Mouse (Mus musculus): ENCODE measurements around the gene Ripor2. TPM values are rescaled to one million over a fixed set of nuclear protein-coding genes. Genes with fewer than 3 reads are reported as not detected.

Ripor2 gene
- polyA plus RNA-seq, 1 experiment from 2014 or later = 7.1 TPM

DNA sequence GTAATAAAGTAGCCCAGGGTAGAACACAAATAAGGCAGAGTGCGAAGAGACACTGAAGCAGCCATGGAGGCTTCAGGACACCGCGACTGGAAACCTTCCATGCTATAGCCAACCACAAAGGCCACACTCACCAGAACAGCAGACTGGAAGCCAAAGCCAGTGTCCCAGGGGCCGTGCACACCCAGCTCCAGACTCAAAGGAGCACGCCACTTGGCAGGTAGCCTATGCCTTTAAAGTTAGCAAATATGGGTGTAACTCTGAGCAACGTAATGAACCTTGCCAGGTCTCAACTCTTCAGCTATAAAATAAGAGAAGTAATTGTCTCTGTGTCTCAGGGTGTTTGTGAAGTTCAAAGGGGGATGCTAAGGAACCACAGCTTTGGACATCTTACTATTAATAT is 2.9 kb downstream of the Ripor2 start:
- Histone ChIP-seq H3K36me3 (no peaks in the 10 kb centered on the region), H3K4me2 (no peak overlapping the region), H3K27me3 (no peaks in the 10 kb centered on the region), H3K27ac (no peak overlapping the region), H3K9me3 (no peaks in the 10 kb centered on the region), H3K4me1 (no peaks in the 10 kb centered on the region), H3K4me3 (no peak overlapping the region), H3K9ac (no peak overlapping the region)
- 84% methylated on average over 6 of the region's 6 CpGs for WGBS
- ATAC-seq (ENCODE audit: insufficient number of reproducible peaks, insufficient read depth, low FRiP score, low TSS enrichment, low read depth) = no peak

DNA sequence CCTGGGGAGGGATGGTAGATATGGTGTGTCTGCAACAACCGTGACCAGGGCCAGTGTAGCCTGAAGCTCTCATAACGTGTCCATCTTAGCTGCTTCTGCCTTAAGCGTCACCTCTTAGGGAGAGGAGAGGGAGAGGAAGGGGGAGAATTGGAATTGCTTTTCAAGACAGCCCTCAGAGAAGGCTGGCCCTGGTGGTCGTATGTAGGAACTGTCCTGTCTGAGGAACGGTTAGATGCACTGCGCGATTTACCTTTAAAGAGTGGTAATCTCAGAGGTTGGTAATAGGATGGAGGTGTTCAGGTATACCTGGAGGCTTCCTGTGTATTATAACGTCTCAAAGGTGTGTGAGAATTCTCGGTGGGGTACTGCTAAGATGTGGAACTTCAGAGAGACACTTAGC is 3.4 kb downstream of the Ripor2 start:
- Histone ChIP-seq H3K36me3 (no peaks in the 10 kb centered on the region), H3K9me3 (no peaks in the 10 kb centered on the region), H3K9ac (no peak overlapping the region), H3K27me3 (no peaks in the 10 kb centered on the region), H3K27ac (no peak overlapping the region), H3K4me2 (no peak overlapping the region), H3K4me1 (no peaks in the 10 kb centered on the region), H3K4me3 (no peak overlapping the region)
- ATAC-seq (ENCODE audit: insufficient number of reproducible peaks, insufficient read depth, low FRiP score, low TSS enrichment, low read depth) = no peak
- 60% methylated on average over 9 of the region's 9 CpGs for WGBS

DNA sequence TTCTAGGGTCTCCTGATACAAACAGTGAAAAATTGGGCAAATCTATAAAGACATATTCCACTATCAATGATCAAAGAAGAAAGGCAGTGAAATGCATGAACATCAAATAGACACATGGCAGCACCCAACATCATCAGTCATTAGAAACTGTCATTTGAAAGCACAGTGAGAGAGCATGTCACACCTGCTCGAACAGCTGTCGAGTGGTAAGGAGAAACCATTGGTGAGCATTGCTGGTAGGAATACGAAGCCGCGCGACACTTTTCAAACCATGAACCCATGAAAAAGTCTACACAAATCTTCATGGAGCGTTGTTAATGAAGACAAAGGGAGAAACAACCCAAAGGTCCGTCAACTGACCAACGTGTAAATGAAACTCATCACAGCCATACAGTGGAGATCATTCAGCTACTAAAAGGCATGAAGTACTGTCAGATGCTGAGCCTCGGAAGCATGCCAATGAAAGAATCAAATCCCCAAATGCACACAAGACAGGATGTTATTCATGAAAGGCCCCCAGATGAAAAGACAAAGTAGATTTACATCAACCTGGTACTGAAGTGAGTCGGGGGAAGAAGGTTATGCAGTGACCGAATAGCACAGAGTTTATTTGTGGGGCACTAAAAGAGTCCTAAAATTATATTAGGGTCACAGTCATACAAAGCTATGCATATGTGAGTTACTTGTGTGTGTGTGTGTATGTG is 5.4 kb downstream of the Ripor2 start:
- no peaks in the 10 kb centered on the region for H3K9me3 ChIP-seq
- no peak overlapping the region for H3K4me2 ChIP-seq
- no peaks in the 10 kb centered on the region for H3K4me1 ChIP-seq
- no peak overlapping the region for H3K4me3 ChIP-seq
- H3K36me3 ChIP-seq = no peaks in the 10 kb centered on the region
- no peak for ATAC-seq (ENCODE audit: insufficient number of reproducible peaks, insufficient read depth, low FRiP score, low TSS enrichment, low read depth)
- no peak overlapping the region for H3K27ac ChIP-seq
- WGBS = 91% methylated on average over 12 of the region's 12 CpGs
- H3K9ac ChIP-seq = no peak overlapping the region
- no peaks in the 10 kb centered on the region for H3K27me3 ChIP-seq

DNA sequence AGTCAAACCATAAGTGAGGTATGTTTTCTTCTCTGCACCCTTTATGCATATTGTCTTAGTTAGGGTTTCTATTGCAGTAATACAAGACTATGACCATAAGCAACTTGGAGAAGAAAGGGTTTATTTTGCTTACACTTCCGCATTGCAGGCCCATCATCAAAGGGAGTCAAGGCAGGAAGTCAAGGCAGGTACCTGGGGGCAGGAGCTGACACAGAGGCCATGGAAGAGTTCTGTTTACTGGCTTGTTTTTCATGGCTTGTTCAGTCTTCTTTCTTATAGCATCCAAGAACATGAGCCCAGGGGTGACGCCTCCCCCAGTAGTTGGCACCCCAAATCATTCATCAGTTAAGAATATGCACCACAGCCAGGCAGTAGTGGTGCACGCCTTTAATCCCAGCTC is 6.6 kb downstream of the Ripor2 start:
- WGBS = 85% methylated on average over 3 of the region's 3 CpGs
- Histone ChIP-seq H3K4me3 (no peak overlapping the region), H3K4me2 (no peak overlapping the region), H3K27me3 (no peaks in the 10 kb centered on the region), H3K9me3 (no peaks in the 10 kb centered on the region), H3K36me3 (no peaks in the 10 kb centered on the region), H3K4me1 (no peaks in the 10 kb centered on the region), H3K27ac (no peak overlapping the region), H3K9ac (no peak overlapping the region)
- ATAC-seq (ENCODE audit: insufficient number of reproducible peaks, insufficient read depth, low FRiP score, low TSS enrichment, low read depth) = no peak

DNA sequence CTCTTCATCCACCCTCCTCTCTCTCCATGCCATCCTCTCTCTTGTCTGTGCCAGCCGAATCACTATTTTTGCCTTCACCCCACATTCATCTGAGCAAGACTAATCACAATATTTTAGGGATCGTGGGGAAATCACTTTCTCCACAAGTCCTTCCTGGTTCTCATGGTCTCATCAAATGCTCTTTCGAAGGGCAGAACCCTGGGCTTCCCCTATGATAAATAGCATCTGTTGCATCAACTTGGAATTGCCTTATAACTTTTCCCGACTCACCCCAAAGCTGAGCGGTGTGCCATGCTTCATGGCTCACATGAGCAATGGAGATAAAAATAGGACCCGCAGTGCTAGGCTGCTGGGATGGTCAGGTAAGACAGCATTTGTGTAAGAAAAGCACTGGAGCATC is 9.7 kb downstream of the Ripor2 start:
- no peak overlapping the region for H3K9ac ChIP-seq
- H3K9me3 ChIP-seq = no peaks in the 10 kb centered on the region
- no peaks in the 10 kb centered on the region for H3K4me1 ChIP-seq
- no peaks in the 10 kb centered on the region for H3K36me3 ChIP-seq
- 90% methylated on average over 6 of the region's 6 CpGs for WGBS
- no peak overlapping the region for H3K27ac ChIP-seq
- no peak overlapping the region for H3K4me3 ChIP-seq
- ATAC-seq (ENCODE audit: insufficient number of reproducible peaks, insufficient read depth, low FRiP score, low TSS enrichment, low read depth) = no peak
- no peaks in the 10 kb centered on the region for H3K27me3 ChIP-seq
- H3K4me2 ChIP-seq = no peak overlapping the region

DNA sequence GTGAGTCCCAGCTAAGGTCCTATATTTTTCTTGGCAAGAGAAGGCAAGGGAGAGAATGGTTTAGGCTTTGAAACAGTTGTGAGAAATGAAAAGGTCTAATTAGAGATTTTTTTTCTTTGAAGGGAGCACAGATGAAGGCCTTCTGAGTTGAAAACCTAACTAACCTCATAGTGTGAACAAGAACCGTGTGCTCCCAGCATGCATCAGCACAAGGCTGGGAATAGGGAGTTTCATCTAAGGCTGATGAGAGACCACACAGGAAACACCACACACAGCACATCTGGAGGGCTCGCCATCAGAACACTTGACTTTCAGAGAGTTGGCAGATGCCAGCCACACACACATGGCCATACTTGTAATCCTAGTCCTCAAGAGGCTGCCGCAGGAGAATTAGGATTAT is 12.3 kb downstream of the Ripor2 start:
- no peak for ATAC-seq (ENCODE audit: insufficient number of reproducible peaks, insufficient read depth, low FRiP score, low TSS enrichment, low read depth)
- Histone ChIP-seq H3K27me3 (no peaks in the 10 kb centered on the region), H3K9me3 (no peaks in the 10 kb centered on the region), H3K9ac (no peak overlapping the region), H3K36me3 (no peaks in the 10 kb centered on the region), H3K4me3 (no peak overlapping the region), H3K4me1 (no peaks in the 10 kb centered on the region), H3K4me2 (no peak overlapping the region), H3K27ac (no peak overlapping the region)
- 70% methylated on average over 3 of the region's 3 CpGs for WGBS

DNA sequence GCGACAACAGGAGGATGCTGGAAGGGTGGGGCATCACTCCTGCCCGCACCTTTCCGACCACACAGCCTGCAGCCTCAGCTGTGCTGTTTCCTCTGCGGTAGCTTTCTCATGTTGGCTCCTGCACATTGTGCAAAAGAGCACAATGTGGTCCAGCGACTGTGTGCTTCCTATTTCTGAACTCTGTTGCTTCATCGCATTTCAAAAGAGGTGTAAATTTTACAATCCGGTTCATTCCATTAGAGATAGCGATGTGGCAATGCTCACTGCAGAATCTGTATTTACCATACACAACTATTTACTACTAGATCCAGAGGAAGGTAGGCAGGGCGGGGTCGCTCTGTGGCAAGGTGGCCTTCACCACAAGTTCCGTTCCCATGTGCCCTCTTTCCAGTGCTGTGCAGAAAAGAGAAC is 17.6 kb downstream of the Ripor2 start:
- no peak overlapping the region for H3K27ac ChIP-seq
- H3K4me2 ChIP-seq = no peak overlapping the region
- no peaks in the 10 kb centered on the region for H3K27me3 ChIP-seq
- no peaks in the 10 kb centered on the region for H3K9me3 ChIP-seq
- H3K4me3 ChIP-seq = no peak overlapping the region
- WGBS = 81% methylated on average over 11 of the region's 11 CpGs
- H3K9ac ChIP-seq = no peak overlapping the region
- no peak for ATAC-seq (ENCODE audit: insufficient number of reproducible peaks, insufficient read depth, low FRiP score, low TSS enrichment, low read depth)
- H3K4me1 ChIP-seq = peaks cover 13% of the 10 kb centered on the region
- H3K36me3 ChIP-seq = no peaks in the 10 kb centered on the region

DNA sequence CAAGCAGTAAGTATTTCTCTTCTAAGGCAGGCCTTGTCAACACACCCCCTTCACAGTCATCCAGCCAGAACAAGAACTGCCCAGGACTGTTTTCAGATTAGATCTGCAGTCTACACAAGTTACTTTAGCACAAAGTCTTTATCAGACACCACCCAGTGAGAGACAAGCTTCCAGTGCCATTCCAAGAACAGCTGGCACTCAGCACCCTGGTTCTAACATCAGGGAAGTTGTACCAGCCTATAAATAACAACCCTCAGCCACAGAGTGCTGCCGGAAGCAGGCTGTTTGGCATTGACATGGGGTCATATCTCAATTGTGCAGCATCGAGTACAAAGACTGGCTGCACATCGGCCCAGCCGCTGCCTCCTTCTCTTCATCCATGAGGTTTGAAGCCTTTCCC is 21.0 kb downstream of the Ripor2 start:
- 23% methylated on average over 4 of the region's 4 CpGs for WGBS
- H3K27ac ChIP-seq = no peak overlapping the region
- peaks cover 24% of the 10 kb centered on the region for H3K4me1 ChIP-seq
- no peak overlapping the region for H3K9ac ChIP-seq
- H3K27me3 ChIP-seq = no peaks in the 10 kb centered on the region
- H3K4me2 ChIP-seq = no peak overlapping the region
- H3K9me3 ChIP-seq = no peaks in the 10 kb centered on the region
- no peaks in the 10 kb centered on the region for H3K36me3 ChIP-seq
- H3K4me3 ChIP-seq = no peak overlapping the region
- no peak for ATAC-seq (ENCODE audit: insufficient number of reproducible peaks, insufficient read depth, low FRiP score, low TSS enrichment, low read depth)

DNA sequence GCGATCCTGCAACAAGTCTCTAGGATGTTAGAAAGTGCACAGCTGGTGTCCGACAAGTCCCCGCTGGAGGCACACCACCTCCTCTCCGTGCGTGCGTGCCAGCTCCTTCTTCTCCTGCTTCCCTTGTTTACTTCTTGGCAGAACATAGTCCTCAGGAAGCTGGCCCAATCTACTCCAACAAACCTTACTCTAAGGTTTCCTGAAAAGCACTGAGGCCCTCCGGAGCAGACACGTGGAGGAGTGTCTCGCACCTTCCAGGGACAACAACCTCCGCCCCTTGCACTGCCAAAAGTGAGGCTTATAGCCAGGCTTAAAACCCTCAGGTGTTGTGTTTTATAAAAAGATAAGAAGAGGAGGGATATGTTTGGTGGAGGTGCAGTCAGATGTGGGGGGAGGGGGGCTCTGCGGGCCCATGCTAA is 21.6 kb downstream of the Ripor2 start:
- 17% methylated on average over 11 of the region's 11 CpGs for WGBS
- Histone ChIP-seq H3K27me3 (no peaks in the 10 kb centered on the region), H3K36me3 (no peaks in the 10 kb centered on the region), H3K9me3 (no peaks in the 10 kb centered on the region), H3K27ac (no peak overlapping the region), H3K4me2 (peak overlapping the region; percentile 27; the same call in 1 of the 2 replicates), H3K9ac (0 out of 2 replicates have a peak overlapping the region, but pooled peaks have one; percentile 0), H3K4me3 (no peak overlapping the region), H3K4me1 (peaks cover 24% of the 10 kb centered on the region)
- ATAC-seq (ENCODE audit: insufficient number of reproducible peaks, insufficient read depth, low FRiP score, low TSS enrichment, low read depth) = no peak

DNA sequence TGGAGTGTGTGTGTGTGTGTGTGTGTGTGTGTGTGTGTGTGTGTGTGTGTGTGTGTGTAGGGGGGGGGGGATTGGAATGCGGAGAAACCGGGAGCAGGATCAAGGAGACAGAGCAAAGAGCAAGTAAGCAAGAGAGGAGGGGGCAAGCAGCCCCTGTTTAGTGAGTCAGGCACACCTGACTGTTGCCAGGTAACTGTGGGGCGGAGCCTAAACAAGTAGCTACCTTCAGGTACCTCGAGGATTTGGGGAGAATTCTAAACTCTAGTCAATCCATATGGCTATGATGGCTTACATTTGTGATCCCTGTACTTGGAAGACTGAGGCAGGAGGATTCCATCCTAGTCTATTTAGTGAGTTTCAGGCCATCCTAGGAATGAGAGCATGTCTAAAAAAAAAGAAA is 22.1 kb downstream of the Ripor2 start:
- Histone ChIP-seq H3K4me3 (no peak overlapping the region), H3K9me3 (no peaks in the 10 kb centered on the region), H3K27ac (no peak overlapping the region), H3K36me3 (no peaks in the 10 kb centered on the region), H3K4me1 (peaks cover 24% of the 10 kb centered on the region), H3K4me2 (0 out of 2 replicates have a peak overlapping the region, but pooled peaks have one; percentile 27), H3K9ac (no peak overlapping the region), H3K27me3 (no peaks in the 10 kb centered on the region)
- no peak for ATAC-seq (ENCODE audit: insufficient number of reproducible peaks, insufficient read depth, low FRiP score, low TSS enrichment, low read depth)
- WGBS = 22% methylated on average over 3 of the region's 4 CpGs

DNA sequence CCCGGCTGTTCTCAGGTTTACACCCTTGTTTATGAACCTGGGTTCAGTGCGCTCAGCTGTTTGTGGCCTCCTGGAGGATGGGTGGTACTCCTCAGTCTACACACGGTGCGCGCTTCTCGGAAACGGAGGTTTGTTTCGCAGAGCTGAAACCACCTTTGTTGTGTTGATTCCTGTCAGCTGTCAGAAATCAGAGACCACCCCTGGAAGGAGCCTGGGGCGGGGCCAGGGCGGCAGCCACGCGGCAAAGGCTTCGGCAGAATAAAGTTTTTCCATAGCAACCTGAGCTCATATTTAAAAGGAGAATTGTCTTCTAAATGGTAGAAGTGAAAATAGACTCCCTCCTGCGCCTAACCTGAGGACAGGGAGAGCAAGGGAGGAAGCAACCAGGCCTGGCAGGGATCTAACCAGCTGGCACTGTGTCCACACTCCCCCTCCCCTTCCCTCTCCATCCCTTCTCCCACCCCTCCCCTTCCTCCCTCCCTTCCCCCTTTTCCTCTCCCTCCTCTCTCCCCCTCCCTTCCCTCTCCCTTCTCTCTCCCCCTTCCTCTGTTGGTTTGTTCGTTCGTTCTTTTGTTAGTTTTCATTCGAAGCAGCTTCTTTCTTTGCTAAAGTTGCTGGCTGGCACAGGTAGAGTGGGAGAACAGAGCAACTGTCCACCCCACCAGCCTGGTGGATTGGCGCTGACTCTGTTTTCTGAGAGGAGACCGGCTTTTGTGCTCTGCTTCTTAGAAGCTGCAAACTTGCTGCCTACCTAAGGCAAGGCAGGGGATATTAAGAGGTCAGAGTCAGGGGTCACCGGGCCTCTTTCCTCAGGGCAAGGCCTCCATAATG is 23.0 kb downstream of the Ripor2 start:
- Histone ChIP-seq H3K9me3 (no peaks in the 10 kb centered on the region), H3K4me2 (peak overlapping the region; percentile 61), H3K4me1 (peaks cover 24% of the 10 kb centered on the region), H3K9ac (peak overlapping the region; percentile 54), H3K4me3 (peak overlapping the region; percentile 32), H3K27ac (peak overlapping the region; percentile 14; the same call in 1 of the 2 replicates), H3K36me3 (no peaks in the 10 kb centered on the region), H3K27me3 (no peaks in the 10 kb centered on the region)
- WGBS = 2% methylated on average over 20 of the region's 20 CpGs
- ATAC-seq (ENCODE audit: insufficient number of reproducible peaks, insufficient read depth, low FRiP score, low TSS enrichment, low read depth) = 0 out of 2 replicates have a peak, but pooled peaks have one; percentile 4

DNA sequence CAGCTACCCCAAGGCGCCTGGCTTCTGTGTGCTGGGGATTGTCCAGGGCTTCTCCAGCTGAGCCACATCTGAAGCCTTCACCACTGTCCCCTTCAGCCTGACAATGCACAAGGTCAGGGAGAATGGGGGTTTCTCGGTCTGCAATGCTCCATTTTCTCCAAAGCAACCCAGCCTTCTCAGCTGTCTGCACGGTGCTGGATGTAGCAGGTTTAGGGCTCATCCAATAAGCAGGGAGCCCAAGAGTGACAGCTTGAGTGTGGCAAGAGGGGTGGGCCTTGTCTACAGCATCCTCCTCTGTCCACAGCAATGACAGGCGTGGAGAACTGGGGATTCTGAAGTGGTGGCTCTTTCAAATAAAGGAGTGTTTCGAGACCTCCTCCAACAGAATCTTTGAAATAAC is 23.8 kb downstream of the Ripor2 start:
- Histone ChIP-seq H3K4me2 (no peak overlapping the region), H3K36me3 (no peaks in the 10 kb centered on the region), H3K4me3 (no peak overlapping the region), H3K9me3 (no peaks in the 10 kb centered on the region), H3K4me1 (peaks cover 24% of the 10 kb centered on the region), H3K9ac (no peak overlapping the region), H3K27me3 (no peaks in the 10 kb centered on the region), H3K27ac (no peak overlapping the region)
- ATAC-seq (ENCODE audit: insufficient number of reproducible peaks, insufficient read depth, low FRiP score, low TSS enrichment, low read depth) = no peak
- 44% methylated on average over 5 of the region's 5 CpGs for WGBS

Data from embryonic facial prominence, embryonic 13.5 days (tissue).